Mouse (Mus musculus): ENCODE measurements around the gene Notch2.

DNA sequence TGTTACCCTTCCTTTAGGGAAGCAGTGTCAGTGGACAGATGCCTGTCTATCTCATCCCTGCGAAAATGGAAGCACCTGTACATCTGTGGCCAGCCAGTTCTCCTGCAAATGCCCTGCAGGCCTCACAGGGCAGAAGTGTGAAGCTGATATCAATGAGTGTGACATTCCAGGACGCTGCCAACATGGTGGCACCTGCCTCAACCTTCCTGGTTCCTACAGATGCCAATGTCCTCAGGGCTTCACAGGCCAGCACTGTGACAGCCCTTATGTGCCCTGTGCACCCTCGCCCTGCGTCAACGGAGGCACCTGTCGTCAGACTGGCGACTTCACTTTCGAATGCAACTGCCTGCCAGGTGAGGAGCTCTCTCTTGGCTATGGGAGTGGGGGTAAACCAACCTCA, 59.2 kb downstream of the Notch2 start:
- no peak for TF ChIP-seq CTCF (IDR thresholded peaks at IDR 0.05; ENCODE audit: extremely low read depth, insufficient read length, insufficient replicate concordance, low read depth, low read length)
- no peak for TF ChIP-seq POLR2A (IDR thresholded peaks at IDR 0.05; ENCODE audit: low read depth, low read length)
